Mouse (Mus musculus) embryo, embryonic 10 days (tissue): ENCODE measurements at regions not wholly inside any gene's neighbourhood (a gene's known extent, or its start where the extent isn't known, plus 50 kb on each side); places are given as distances from the start of the nearest gene placed in this dataset.
A peak's percentile ranks its signal among the peaks of the same experiment; 100 is the strongest.

Experiments
- DNase-seq: peaks from one replicate; pipeline ENCODE4 v3.0.0-alpha.2; 2015; ENCODE audit warnings: low spot score

DNA sequence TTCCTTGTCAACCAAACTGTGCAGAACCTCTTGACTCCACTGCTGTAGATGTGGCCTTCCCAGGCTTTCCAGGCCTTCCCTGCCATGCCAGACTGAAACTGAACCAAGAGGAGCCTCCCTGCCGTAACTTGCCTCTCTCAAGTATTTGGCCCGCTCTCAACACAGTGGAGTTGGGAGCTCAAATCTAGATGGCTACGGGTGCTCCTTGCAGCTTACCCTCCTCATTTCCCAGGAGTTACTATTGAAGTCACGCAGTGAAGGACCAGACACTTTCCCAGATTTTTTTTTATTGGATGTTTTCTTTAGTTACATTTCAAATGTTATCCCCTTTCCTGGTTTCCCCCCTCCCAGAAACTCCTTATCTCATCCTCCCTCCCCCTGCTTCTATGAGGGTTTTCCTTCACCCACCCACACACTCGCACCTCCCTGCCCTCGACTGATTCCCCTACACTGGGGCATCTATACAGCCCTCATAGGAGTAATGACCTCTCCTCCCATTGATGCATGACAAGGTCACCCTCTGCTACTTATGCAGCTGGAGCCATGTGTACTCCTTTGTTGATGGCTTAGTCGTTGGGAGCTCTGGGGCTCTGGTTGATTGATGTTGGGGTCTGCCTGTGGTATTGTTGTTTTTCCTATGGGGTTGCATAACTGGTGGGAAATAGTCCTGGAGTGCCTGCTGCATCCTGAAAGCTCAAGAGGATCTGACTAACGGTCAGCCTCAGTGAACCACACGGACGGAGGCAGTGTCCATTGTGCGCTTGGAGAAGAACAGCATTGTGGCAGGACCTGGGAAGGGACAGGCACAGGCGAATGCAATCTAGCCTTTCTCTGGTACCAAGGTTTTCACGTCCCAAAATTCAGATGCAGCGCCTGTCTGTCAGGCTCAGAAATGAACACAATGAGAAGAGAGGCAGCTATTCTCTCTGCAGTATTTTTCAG lies 602.5 kb downstream of the Dok5 start:
- DNase-seq: peak; percentile 47

DNA sequence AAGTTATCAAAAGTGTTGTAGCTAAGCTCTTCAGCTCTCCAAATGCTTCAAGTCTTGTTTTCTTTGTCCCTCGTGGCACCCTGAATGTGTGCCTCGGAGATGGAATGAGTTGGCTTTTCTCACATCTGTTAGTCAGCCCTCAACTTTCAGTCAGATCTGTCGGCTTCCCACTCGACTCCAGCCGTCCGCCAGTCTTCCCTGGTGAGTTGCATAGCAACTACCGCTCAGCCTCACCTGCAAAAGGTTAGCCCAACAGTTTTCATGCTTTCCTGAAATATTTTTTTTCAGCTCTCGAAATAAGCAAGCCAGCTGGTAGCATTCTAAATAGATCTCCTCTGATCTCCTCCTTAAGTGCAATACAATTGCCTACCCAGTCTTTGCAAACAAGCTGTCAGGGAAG lies 601.2 kb downstream of the Dok5 start:
- no peak for DNase-seq

DNA sequence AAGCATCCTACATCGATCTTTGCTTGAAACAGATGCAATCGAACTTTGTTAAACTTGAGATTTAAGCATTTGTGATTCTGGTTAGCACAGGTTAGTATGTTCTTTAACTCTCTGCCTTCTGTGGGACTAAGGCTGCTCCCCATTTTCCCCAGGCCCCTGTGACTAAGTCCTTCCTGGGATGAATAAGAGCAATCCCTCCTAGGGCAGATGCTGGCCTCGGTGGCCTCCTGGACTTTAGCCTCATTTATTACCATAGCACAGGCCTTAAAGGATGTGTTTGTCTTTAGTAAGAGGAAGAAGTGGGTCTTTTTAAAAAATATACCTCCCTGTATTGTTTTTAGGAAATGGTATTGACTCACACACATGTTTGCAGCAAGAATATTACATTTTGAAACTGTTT lies 599.9 kb downstream of the Dok5 start:
- no peak for DNase-seq

DNA sequence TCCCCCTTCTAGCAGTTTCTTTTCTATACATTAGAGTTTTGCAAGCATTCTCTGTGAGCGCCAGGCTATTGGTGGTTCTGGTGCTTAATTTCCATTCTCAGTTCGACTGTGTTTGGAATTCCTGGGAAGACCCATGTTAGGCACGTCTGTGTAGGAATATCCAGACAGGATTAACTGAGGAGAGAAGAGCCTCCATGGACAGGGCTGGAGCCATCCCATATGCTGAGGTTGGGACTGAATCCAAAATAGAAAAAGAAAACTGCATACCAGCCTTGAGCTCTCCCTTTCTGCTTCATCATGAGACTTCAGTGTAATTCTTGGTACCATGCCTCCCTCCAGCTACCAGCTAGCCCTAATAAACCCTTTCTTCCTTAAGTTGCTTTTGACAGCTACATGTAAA lies 595.3 kb downstream of the Dok5 start:
- no peak for DNase-seq

DNA sequence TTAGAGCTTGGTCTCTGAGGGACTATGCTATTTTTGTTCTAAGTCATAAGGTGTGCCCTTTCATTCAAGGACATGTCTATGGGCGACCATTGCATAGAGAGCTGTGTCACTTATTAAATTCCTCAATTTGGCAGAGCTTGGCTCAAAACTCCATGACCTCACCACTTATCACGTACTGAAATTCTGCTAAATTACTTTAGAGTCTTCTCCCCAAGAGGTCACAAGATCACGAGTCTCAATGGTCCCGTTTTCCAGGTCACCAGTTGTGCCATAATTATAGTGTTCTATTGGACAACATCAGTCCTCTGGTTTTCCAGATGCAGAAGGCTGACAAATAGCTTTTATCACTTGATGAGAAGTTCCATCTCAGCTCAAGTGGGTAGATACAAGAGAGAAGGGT lies 576.9 kb downstream of the Dok5 start:
- no peak for DNase-seq

DNA sequence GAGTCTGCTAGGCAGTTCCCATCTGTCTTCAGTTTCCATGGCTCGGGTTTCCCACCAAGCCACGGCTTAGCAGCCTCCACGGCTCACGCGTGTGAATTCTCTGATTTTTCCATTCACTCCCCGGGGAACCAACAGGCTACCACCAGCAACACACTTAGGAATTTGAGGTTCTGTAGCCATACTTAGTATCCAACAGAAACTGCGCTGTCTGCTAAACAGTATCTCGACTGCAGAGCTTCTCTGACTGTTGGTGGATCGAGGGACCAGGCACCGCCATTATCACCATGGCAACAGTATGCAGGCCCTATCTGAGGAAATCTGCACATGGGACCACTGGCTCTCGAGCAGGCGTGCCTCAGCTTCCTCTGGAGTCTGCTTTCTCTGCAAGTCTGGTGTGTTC lies 574.4 kb downstream of the Dok5 start:
- peak; percentile 47 for DNase-seq

DNA sequence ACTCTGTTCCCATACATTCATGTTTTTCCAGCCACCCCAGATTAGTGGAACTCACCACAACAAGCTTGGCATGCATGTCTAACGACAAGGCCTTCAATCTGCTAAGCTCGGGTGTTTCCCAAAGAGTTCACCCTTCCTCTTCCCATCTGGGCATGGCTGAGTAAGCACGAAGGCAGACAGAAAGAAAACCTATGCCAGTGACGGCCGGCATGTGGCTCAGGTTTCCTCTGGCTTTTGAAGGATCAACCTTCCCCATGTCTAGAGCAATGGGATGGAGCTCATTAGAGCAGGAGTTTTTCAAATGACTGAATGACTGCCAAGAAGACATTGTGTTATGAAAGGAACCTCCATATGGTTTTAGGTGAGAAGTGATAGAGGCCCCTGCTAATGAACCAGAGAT lies 566.9 kb downstream of the Dok5 start:
- DNase-seq: peak; percentile 11

DNA sequence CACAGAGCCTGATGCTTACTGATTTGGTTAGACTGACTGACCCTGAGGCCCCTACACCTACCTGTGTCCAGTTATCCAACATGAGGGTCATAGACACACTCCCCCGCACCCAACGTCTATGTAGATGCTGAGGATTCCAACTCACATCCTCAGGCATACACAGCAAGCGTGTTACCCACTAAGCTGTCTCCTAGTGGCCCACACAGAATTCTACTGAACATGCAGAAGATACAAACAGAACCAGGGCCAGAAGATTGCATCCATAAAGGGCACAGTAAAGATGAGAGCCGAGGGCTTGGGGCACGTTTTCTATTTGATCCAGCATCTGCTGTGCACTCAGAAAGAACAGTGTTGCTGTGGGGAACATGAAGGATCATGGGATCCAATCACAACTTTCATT lies 564.0 kb downstream of the Dok5 start:
- no peak for DNase-seq

DNA sequence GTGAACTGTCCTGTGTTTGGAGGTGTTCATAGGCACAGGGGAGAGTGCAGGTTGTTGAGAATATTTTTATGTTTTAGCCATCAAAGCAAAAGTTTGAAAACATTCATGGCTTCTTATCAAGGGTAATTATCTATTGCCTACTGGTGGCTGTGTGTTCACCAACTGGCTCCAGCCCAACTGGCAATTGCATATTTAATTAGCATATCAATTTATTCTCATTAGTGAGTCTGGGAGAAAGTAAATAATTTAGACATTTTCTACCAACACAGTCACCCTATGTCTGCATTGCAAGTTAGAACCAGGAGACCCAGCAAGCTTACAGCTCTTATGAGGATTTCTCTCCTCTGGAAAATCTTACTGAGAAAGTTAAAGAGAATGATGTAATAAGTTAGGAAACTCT lies 561.0 kb downstream of the Dok5 start:
- no peak for DNase-seq

DNA sequence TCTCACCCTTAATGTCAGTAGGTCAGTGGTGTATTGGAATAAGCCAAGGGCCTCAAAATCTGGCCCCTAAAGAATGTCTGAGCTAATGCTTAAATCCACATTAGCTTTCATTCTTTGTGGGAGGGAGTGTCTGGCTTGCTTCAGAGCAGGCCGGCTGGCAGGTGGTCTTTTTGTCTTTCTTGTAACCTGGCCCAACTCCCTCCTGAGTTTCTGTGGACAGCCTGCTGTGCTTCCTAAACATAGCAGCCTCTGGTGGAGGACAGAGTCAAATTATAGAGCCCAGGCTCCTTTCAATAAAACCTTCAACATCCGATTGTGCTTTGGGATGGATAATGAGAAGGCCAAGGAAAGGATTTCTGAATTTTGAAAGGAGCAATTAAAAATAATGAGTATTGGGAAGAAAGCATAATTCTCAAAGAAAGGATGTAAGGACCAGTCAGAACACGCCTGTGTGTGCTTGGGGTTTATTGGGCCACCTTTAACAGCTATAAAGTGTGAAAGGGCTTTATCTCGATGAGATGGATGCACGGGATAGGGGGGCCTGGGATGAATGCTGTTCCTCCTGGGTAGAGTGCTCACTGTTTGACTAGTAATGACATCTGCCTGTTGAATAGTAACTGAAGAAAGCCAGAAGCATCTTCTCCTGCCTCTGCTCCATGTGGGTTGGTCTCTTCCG lies 554.2 kb downstream of the Dok5 start:
- DNase-seq: peak; percentile 12

DNA sequence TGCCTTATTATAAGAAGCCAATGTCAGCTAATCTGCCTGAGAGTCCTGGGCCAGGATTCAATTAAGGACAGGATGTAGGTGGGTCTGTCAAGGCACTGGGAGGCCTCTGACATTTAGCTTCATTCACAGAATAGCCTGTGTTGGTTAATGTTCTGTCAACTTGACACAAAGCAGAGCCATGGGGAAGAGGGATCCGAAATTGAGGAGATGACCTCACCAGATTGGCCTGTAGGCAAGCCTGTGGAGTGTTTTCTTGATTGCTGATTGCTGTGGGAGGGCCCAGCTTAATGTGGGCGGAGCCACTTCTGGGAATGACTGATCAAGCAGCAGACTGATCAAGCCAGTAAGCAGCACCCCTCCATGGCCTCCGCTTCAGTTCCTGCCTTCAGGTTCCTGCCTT lies 548.5 kb downstream of the Dok5 start:
- DNase-seq: peak; percentile 56

DNA sequence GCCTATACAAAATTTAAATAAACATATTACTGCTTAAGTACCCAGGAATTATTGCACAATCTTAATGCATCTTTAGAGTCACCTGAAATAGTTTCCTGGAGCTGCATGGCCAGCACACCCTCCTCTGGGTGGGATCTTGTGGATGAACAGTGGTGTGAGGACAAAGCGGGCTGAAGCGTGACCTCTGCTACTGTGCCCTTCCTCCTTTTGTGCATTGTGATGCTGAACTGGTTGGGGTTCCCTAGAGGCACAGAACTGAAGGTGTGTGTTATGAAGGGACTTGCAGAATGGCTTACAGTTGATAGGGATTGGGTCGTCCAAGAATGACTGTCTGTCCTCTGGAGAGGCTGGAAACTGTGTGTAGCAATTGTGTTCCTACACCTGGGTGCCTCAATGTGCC lies 547.7 kb downstream of the Dok5 start:
- DNase-seq: no peak

DNA sequence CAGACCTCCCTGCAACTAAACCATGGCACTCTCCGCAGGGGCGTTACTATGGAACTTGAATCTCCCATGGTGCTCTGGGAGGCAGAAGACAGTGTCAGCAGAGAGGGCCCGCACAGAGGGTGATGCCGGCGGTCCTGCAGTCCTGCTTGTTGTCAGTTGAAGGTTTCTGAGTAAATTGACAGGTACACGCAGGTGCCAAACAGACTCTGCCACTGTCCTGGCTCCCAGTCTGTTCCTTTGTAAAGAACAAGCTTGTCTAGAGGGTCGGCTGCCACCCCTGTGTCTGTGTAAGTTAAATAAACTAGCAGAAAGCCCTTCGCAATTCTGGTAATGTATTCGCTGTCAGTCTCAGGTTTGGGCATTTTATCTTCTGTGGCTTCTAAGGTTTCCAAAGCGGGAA lies 521.6 kb downstream of the Dok5 start:
- DNase-seq: no peak

DNA sequence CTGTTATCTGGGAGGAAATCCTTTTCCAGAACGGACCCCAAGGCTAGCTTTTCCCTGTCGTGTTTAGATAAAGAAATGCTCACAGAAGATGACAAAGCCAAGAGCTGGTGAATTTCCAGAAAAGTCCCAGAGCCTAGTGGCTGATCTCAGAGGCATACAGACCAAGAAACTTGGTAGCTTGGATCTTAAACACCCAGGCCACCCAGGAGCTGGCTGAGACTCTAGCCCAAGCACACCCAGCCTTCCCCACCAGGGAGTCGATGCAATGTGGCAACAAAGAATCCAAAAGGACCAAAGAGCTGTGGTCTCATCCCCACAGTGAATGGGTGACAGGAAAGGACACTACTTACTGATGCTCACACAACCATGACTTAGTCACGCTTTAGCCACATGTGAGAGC lies 513.8 kb downstream of the Dok5 start:
- no peak for DNase-seq

DNA sequence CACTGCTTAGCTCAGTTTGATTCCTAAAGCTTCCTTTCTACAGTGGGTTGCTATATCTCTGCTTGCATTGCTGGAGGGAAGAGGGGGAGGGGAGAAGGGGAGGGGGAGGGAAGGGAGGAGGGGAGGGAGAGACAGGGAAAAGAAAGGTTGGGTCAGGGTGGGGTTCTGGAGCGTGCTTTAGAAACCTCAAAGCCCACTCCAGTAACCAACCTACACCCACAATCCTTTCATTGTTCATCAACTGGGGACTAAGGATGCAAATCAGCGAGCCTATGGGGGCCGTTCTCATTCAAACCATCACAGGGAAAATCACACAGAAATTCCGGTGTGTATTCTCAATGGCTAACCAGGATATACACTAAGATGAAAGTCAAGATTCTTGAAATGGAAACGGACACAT lies 510.7 kb downstream of the Dok5 start:
- DNase-seq: no peak

DNA sequence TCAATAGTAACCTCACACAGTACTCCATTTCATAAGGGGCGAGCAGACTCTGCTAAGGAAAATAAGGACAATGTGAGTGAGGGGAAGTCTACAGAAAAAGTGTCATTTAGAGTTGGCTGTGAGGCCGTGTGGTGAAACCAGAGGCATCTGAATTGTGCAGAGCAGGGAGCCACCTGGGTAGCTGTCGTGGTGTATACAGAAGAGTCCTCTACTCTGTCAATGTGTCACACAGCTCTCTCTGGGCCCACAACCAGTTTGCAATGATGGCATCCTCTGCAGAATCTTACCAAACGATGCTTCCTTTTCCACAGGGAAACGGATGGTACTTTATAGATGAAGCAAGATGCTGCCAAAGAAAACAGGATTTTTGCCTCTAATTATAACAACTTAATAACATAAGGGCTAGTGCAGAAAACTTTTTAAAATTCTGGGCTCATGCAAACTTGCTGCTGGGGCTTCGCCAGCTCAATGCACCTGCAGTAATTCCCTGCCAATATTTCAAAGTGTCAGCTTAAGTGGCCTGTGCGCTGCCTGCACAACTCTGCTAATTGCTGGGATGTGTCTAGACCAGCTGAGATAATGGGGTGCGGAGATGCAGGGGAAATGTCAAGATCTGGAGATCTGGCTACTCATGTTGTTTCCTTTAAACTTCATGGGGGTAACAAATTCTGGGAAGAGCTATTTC lies 505.8 kb downstream of the Dok5 start:
- DNase-seq: no peak

DNA sequence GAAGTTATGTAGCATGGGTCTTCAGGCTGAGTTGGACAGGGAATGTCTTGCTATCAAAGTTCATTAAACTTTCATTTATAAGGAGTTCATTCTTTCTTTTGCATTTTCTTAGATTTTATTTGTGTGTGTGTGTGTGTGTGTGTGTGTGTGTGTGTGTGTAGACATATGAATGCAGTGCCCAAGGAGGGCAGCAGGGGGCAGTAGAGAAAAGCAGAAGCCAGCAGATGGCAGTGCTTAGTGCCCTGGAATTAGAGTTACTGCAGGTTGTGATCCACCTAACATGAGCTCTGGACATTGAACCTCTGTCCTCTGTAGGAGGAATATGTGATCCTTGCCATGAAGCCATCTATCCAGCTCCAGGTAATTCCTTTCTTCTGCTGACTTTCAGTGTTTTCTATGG lies 501.2 kb downstream of the Dok5 start:
- no peak for DNase-seq

DNA sequence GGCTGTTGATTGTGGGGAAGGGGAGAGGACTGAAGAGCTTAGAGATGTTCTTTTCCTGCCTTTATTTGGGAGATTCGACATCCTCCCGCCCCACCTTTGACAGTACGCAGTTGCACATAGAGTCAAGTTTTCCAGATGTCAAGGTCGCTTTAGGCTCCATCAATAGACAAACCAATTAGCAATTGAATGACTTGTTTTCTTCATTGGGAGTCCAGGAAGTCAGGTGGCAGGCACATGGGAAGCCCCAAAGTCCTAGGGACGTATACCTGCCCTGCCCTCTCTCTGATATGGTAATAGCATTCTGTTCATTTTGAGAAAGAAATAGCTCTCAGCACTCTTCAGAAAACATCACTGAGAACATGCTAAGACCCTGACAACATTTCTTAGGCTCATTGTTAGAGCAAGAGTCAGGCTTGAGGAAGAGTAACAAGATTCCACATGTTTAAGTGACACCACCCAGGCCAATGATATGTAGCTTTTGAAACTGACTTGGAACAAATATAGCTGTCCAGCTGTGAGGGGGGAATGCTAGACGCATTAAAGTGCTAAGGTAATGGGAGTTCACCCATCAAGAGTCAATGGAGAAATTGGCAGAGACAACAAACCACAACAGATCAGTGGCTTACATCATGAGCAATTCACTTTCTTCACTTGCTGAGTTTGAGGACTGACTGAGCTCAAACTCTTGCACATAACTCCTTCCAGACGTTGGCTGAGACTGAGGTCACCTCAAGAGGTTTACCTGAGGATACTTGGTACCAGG lies 499.9 kb downstream of the Dok5 start:
- DNase-seq: no peak

DNA sequence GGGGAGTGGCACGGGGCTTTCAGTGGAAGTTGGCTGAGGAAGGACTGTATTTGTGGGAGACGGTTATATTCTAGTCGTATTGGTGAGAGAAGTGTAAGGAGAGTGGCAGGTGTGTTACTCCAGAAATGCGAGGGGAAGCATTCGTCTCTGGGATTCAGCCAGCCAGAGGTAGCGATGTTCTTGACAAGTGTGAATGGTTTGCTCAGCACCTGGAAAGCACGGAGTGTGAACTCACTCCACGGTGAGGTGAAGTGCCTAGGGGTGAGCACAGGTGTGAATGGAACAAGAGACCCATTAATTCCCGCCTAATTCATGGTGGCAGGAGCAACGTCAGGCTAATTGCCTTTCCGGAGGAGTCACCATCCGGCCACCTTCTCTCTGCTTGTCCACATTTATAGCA lies 498.9 kb downstream of the Dok5 start:
- DNase-seq: no peak

DNA sequence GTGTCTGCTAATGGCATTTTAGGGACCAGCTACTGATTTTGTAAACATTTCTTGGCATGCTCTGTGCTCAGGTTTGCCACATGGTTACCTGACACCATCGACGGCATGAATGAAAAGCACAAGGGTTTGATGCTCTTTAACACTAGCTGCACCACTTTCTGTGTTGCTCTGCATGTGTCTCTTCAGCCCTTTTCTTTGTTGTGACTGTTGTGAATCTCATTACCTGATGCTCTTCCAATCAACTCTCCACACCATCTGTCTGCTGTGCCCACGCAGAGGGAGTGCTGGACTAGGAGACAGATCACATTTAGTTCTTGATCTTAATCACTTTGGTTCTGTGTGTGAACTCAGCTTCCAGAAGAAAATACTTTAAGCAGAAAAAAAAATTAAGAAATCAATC lies 496.6 kb downstream of the Dok5 start:
- DNase-seq: no peak

DNA sequence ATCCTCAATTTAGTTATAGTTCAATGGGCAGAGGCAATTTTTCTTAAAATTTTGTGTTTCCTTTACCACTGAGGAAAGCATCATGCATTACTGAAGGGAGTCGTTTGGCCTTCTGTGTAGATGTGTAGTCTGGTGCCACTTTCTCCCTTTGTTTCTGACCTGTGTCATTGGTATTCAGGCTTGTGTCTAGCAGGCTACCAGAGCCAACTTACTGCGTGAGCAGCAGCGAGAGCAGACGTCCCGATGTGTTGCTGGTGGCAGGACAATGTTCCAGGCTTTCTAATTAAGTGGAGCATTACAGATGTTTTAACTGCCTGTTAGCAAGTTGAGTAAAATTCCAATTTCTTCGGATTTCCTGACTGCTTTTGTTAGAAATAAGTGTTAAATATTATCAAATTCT lies 482.2 kb downstream of the Dok5 start:
- DNase-seq: no peak

DNA sequence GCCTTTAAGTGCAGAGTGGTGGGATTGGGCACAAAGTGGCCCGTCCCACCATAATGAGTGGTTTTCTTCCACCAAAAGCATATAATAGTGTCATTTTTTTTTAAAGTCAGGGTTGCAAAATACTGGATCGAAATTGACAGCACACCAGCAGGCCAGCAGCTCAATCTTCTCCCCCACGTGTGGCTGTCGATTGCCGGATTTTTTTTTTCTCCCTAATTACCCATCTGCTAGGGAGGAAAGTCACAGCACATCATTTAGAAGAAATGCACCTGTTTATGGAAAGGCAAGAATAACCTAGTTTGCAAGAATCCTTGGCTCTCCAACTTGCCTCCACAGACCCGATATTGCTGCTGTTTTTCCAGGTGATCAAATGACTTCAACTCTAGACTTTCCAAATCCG lies 464.9 kb downstream of the Dok5 start:
- no peak for DNase-seq
